Mouse (Mus musculus) midbrain, embryonic 12.5 days (tissue): ENCODE data around the gene Vmn1r227. TPM values are rescaled to one million over a fixed set of nuclear protein-coding genes. Genes with fewer than 3 reads are reported as not detected.

ENCODE experiments used
- ATAC-seq: fragments of 200-750 bp; cut with Nextera tagmentation; 2 replicates; pipeline ENCODE4 v1.8.0; 2017; ENCODE audit warnings: low read depth, moderate TSS enrichment, moderate library complexity; ENCODE audit not compliant: low FRiP score
- H3K27ac ChIP-seq: fragments of 300-500 bp; sonication (generic); replicated peaks from 2 replicates; pipeline ENCODE4 v1.5.1; 2016; ENCODE audit warnings: mild to moderate bottlenecking
- H3K27me3 ChIP-seq: fragments of 300-500 bp; sonication (generic); 2 replicates; pipeline ENCODE4 v1.6.1; 2016; ENCODE audit warnings: mild to moderate bottlenecking
- H3K36me3 ChIP-seq: fragments of 300-500 bp; sonication (generic); 2 replicates; pipeline ENCODE4 v1.6.1; 2016
- H3K4me1 ChIP-seq: fragments of 300-500 bp; sonication (generic); 2 replicates; pipeline ENCODE4 v1.6.1; 2016
- H3K4me2 ChIP-seq: fragments of 300-500 bp; sonication (generic); replicated peaks from 2 replicates; pipeline ENCODE4 v1.6.1; 2016; ENCODE audit warnings: mild to moderate bottlenecking, moderate library complexity
- H3K4me3 ChIP-seq: fragments of 300-500 bp; sonication (generic); 2 replicates; pipeline ENCODE4 v1.5.1; 2016; ENCODE audit warnings: mild to moderate bottlenecking
- H3K9ac ChIP-seq: fragments of 300-500 bp; sonication (generic); replicated peaks from 2 replicates; pipeline ENCODE4 v1.6.1; 2016; ENCODE audit warnings: mild to moderate bottlenecking, moderate library complexity
- H3K9me3 ChIP-seq: fragments of 300-500 bp; sonication (generic); 2 replicates; pipeline ENCODE4 v1.6.1; 2016; ENCODE audit warnings: mild to moderate bottlenecking
- WGBS: fragments of 180-500 bp; shearing (Covaris S2); methylation state at CpG from one replicate; pipeline ENCODE4 v1.1.7; 2016; 5-methylcytosine and 5-hydroxymethylcytosine counted together
- polyA plus RNA-seq: library from polyadenylated mRNA; unstranded; fragments of >200 nt; fragmentation: Nextera tagmentation; extraction: Ambion mirVana; gene quantifications from 2 replicates; pipeline ENCODE4 v1.2.1, GENCODE M21; 2016

The Vmn1r227 gene
- polyA plus RNA-seq = not detected in 2 replicates

- 0 out of 2 replicates have a peak, but pooled peaks cover 3% of the 10 kb centered on the region for H3K9me3 ChIP-seq
- no peak within 1 kb of the TSS for H3K9ac ChIP-seq
- ATAC-seq = no peak
- H3K4me3 ChIP-seq = no peak within 1 kb of the TSS
- H3K27me3 ChIP-seq = no peaks in the 10 kb centered on the region
- 36% methylated on average over 1 of the region's 1 CpGs for WGBS
- H3K36me3 ChIP-seq = no peaks in the 10 kb centered on the region
- H3K27ac ChIP-seq = no peak within 1 kb of the TSS
- H3K4me1 ChIP-seq = no peaks in the 10 kb centered on the region
- no peak within 1 kb of the TSS for H3K4me2 ChIP-seq
These were observed at the start of gene Vmn1r227 for GRCm38 (mm10) chr17:20729543-20729942. Vmn1r227 (plus strand) TSS chr17:20729843.

GRCm38 (mm10) chr17:20682543-20682942 lies 47.1 kb upstream of the Vmn1r227 start, which contains the start of gene Vmn1r226:
Vmn1r226 (plus strand) TSS chr17:20682843.
- H3K27me3 ChIP-seq = no peaks in the 10 kb centered on the region

GRCm38 (mm10) chr17:20786057-20786456 lies 56.4 kb downstream of the Vmn1r227 start, which contains the start of gene Vmn1r228:
Vmn1r228 (minus strand) TSS chr17:20786157.
- H3K27me3 ChIP-seq = no peaks in the 10 kb centered on the region
- no peak within 1 kb of the TSS for H3K27ac ChIP-seq

More at GRCm38 (mm10) chr17:20682543-20682942, 47.1 kb upstream of the Vmn1r227 start, which contains the start of gene Vmn1r226:
- peaks cover 17% of the 10 kb centered on the region for H3K9me3 ChIP-seq
- no peak within 1 kb of the TSS for H3K9ac ChIP-seq
- H3K4me3 ChIP-seq = no peak within 1 kb of the TSS
- no peak for ATAC-seq
- no peaks in the 10 kb centered on the region for H3K4me1 ChIP-seq
- no peaks in the 10 kb centered on the region for H3K36me3 ChIP-seq
- H3K4me2 ChIP-seq = no peak within 1 kb of the TSS
- H3K27ac ChIP-seq = no peak within 1 kb of the TSS

More at GRCm38 (mm10) chr17:20786057-20786456, 56.4 kb downstream of the Vmn1r227 start, which contains the start of gene Vmn1r228:
- H3K9me3 ChIP-seq = peaks cover 9% of the 10 kb centered on the region; the same call in 1 of the 2 replicates
- H3K4me1 ChIP-seq = no peaks in the 10 kb centered on the region
- no peaks in the 10 kb centered on the region for H3K36me3 ChIP-seq
- no peak within 1 kb of the TSS for H3K4me2 ChIP-seq
- no peak for ATAC-seq
- no peak within 1 kb of the TSS for H3K9ac ChIP-seq
- no peak within 1 kb of the TSS for H3K4me3 ChIP-seq

Other genes starting within 250 kb of the Vmn1r227 start
- not detected in 2 replicates for gene Vmn2r108, start 248.5 kb upstream of the Vmn1r227 start, polyA plus RNA-seq
- gene Vmn1r225, start 231.7 kb upstream of the Vmn1r227 start, polyA plus RNA-seq = not detected in 2 replicates
- gene Vmn2r109, start 165.1 kb upstream of the Vmn1r227 start, polyA plus RNA-seq = not detected in 2 replicates
- 0.05 TPM in 2 replicates for gene Vmn2r110, start 133.4 kb upstream of the Vmn1r227 start, polyA plus RNA-seq
- gene Fpr-rs3, start 105.0 kb upstream of the Vmn1r227 start, polyA plus RNA-seq = not detected in 2 replicates
- gene Vmn1r226, start 47.0 kb upstream of the Vmn1r227 start, polyA plus RNA-seq = not detected in 2 replicates
- not detected in 2 replicates for gene Vmn1r228, start 56.3 kb downstream of the Vmn1r227 start, polyA plus RNA-seq
- gene Vmn1r229, start 81.7 kb downstream of the Vmn1r227 start, polyA plus RNA-seq = 0.01 TPM in 1 of 2 replicates, not detected in the other
- not detected in 2 replicates for gene Vmn1r230, start 110.6 kb downstream of the Vmn1r227 start, polyA plus RNA-seq
- gene Vmn1r231, start 175.2 kb downstream of the Vmn1r227 start, polyA plus RNA-seq = not detected in 2 replicates
- not detected in 2 replicates for gene Vmn1r232, start 189.9 kb downstream of the Vmn1r227 start, polyA plus RNA-seq
- 500 and 541 TPM in 2 replicates for gene Ppp2r1a, start 215.5 kb downstream of the Vmn1r227 start, polyA plus RNA-seq